Mouse (Mus musculus) urinary bladder, postnatal 36 days (tissue): ENCODE data around the gene Cpeb3.
A peak's percentile ranks its signal among the peaks of the same experiment; 100 is the strongest.
"Not testable (repeated sequence)": the region's sequence is repeated elsewhere in the genome, so short reads cannot be mapped to it uniquely, and the experiment has no call there.

ENCODE experiments used
- DNase-seq, 2 experiments: peaks; one replicate each; pipeline ENCODE4 v3.0.0; 2022; ENCODE audit warnings: low spot score in 2 of 2, mixed read lengths in 1 of 2

Cpeb3 gene

GRCm38 (mm10) chr19:37207303-37208175 is 862 bp downstream of the Cpeb3 start, which contains the start of gene March5:
Gene March5, plus strand, starts transcription at chr19:37207543.
- peak; percentile 79 to 90 for DNase-seq

GRCm38 (mm10) chr19:37206641-37207302 is 1.6 kb downstream of the Cpeb3 start:
- DNase-seq, result peak; percentile 24 to 38

- DNase-seq, result not testable (repeated sequence)
Observed at GRCm38 (mm10) chr19:37205155-37205554, 3.2 kb downstream of the Cpeb3 start.

- DNase-seq, result no peak
Observed at GRCm38 (mm10) chr19:37203371-37203770, 5.0 kb downstream of the Cpeb3 start.

- no peak for DNase-seq
Observed at GRCm38 (mm10) chr19:37199889-37200288, 8.5 kb downstream of the Cpeb3 start.

GRCm38 (mm10) chr19:37198165-37198880 is 10.1 kb downstream of the Cpeb3 start:
- DNase-seq, result no peak

- DNase-seq, result no peak
Observed at GRCm38 (mm10) chr19:37192475-37193058, 15.8 kb downstream of the Cpeb3 start.

GRCm38 (mm10) chr19:37188366-37188948 is 19.9 kb downstream of the Cpeb3 start:
- DNase-seq, result no peak

- peak; percentile 30 to 56 for DNase-seq
Observed at GRCm38 (mm10) chr19:37177819-37178708, 30.3 kb downstream of the Cpeb3 start.

- no peak for DNase-seq
Observed at GRCm38 (mm10) chr19:37176879-37177462, 31.4 kb downstream of the Cpeb3 start.

GRCm38 (mm10) chr19:37175919-37176318 is 32.5 kb downstream of the Cpeb3 start:
- no peak for DNase-seq

- peak in 1 of 2 experiments; percentile 58 for DNase-seq
Observed at GRCm38 (mm10) chr19:37175436-37175805, 33.0 kb downstream of the Cpeb3 start.

- DNase-seq, result peak; percentile 30 to 53
Observed at GRCm38 (mm10) chr19:37174716-37175435, 33.5 kb downstream of the Cpeb3 start.

GRCm38 (mm10) chr19:37174116-37174715 is 34.2 kb downstream of the Cpeb3 start:
- peak; percentile 22 to 24 for DNase-seq

GRCm38 (mm10) chr19:37173331-37174115 is 34.9 kb downstream of the Cpeb3 start:
- DNase-seq, result no peak

- no peak for DNase-seq
Observed at GRCm38 (mm10) chr19:37172566-37173130, 35.8 kb downstream of the Cpeb3 start.

- DNase-seq, result no peak
Observed at GRCm38 (mm10) chr19:37172096-37172495, 36.3 kb downstream of the Cpeb3 start.
